Mouse (Mus musculus) frontal cortex, postnatal 10 days (tissue): Measurements from ENCODE around the gene Hoxb6.

Source experiments
- DNase-seq, 2 experiments: peaks; one replicate each; pipeline ENCODE4 v3.0.0; 2022; ENCODE audit warnings: low spot score in 2 of 2, mixed read lengths in 1 of 2

Hoxb6 gene

GRCm38 (mm10) chr11:96350791-96351190, 58.5 kb downstream of the Hoxb6 start:
- DNase-seq, result no peak
